Mouse (Mus musculus): ENCODE measurements around the gene Klhl1. TPM values are rescaled to one million over a fixed set of nuclear protein-coding genes. Genes with fewer than 3 reads are reported as not detected.

Gene Klhl1
- polyA plus RNA-seq (2017; shearing (Covaris generic)) = not detected

DNA sequence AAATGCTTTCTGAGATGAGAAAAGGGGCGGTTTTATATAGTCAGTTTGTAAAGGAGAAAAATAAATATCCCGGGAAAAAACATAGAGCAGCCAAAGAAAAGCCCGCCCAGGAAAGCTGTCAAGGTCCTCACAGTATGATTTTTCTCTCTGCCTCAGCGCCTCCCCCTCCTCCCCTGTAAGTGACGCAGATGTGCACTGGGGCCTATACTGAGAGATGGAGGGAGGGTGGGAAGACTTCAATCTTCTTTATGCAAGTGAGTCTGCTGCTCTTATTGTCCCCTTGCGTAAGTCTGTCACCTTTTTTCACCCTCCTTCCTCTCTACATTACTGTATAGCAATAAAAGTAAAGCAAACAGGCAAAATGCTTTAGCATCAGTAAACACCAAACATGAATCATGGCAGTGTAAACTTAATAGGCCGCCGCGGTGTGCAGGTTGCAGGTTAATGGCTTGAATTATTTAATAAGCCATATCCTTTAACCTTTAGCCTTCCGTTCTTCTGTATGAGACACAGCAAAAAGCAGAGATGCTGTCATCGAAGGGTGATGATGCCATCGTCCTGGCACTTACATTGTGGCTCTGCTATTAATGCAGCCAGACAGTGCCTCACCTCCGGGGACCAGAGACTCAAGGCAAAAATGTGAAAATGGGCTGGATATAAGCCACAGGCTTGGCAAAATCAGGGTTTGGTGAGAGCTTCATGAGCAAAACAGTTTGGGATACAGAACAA lies at the start of gene Klhl1:
Gene Klhl1 (minus strand): TSS at position 149 of the 729 bp plus-strand sequence.

